Mouse (Mus musculus) hindbrain, embryonic 14.5 days (tissue): ENCODE data around the gene Tmem50a. TPM values are rescaled to one million over a fixed set of nuclear protein-coding genes. Genes with fewer than 3 reads are reported as not detected.

Source experiments
- ATAC-seq: fragments of 200-750 bp; cut with Nextera tagmentation; 2 replicates; pipeline ENCODE4 v1.8.0; 2017; ENCODE audit warnings: moderate number of reproducible peaks, mild to moderate bottlenecking, moderate TSS enrichment, moderate library complexity; ENCODE audit not compliant: low FRiP score
- DNase-seq: peaks from one replicate; pipeline ENCODE4 v3.0.0-alpha.2; 2015; ENCODE audit warnings: low spot score
- H3K27ac ChIP-seq: fragments of 300-500 bp; sonication (generic); 2 replicates; pipeline ENCODE4 v1.5.1; 2014; ENCODE audit warnings: mild to moderate bottlenecking, moderate library complexity
- H3K27me3 ChIP-seq: fragments of 300-500 bp; sonication (generic); 2 replicates; pipeline ENCODE4 v1.6.1; 2014; ENCODE audit warnings: mild to moderate bottlenecking, low read length, mixed read lengths; ENCODE audit not compliant: control insufficient read depth, insufficient read depth
- H3K36me3 ChIP-seq: fragments of 300-500 bp; sonication (generic); replicated peaks from 2 replicates; pipeline ENCODE4 v1.6.1; 2014; ENCODE audit not compliant: control insufficient read depth, insufficient read depth
- H3K4me1 ChIP-seq: fragments of 300-500 bp; sonication (generic); replicated peaks from 2 replicates; pipeline ENCODE4 v1.6.1; 2014; ENCODE audit warnings: antibody characterized with exemption, low read length, mixed read lengths; ENCODE audit not compliant: control insufficient read depth, insufficient read depth
- H3K4me2 ChIP-seq: fragments of 300-500 bp; sonication (generic); replicated peaks from 2 replicates; pipeline ENCODE4 v1.6.1; 2014; ENCODE audit warnings: mild to moderate bottlenecking, moderate library complexity
- H3K4me3 ChIP-seq: fragments of 300-500 bp; sonication (generic); replicated peaks from 2 replicates; pipeline ENCODE4 v1.5.1; 2014; ENCODE audit warnings: mild to moderate bottlenecking, low read length
- H3K9ac ChIP-seq: fragments of 300-500 bp; sonication (generic); 2 replicates; pipeline ENCODE4 v1.6.1; 2014
- H3K9me3 ChIP-seq: fragments of 300-500 bp; sonication (generic); 2 replicates; pipeline ENCODE4 v1.6.1; 2016; ENCODE audit warnings: low read length; ENCODE audit not compliant: control insufficient read depth
- WGBS: fragments of 180-500 bp; shearing (Covaris S2); extraction: QIAGEN DNeasy Blood & Tissue Kit; methylation state at CpG from one replicate; pipeline ENCODE4 v1.1.7; 2014; 5-methylcytosine and 5-hydroxymethylcytosine counted together
- polyA plus RNA-seq: library from polyadenylated mRNA; unstranded; fragments of >200 nt; fragmentation: Nextera tagmentation; extraction: Ambion mirVana; gene quantifications from 2 replicates; pipeline ENCODE4 v1.2.1, GENCODE M21; 2014

Gene Tmem50a
- polyA plus RNA-seq, 1 experiment from 2014 or later, result 203 TPM

GRCm38 (mm10) chr4:134862996-134863395 lies 51.8 kb downstream of the Tmem50a start:
- WGBS, result 84% methylated on average over 7 of the region's 7 CpGs
- Histone ChIP-seq H3K27ac (no peak overlapping the region), H3K36me3 (no peaks in the 10 kb centered on the region), H3K9me3 (no peaks in the 10 kb centered on the region), H3K4me1 (no peaks in the 10 kb centered on the region), H3K4me2 (no peak overlapping the region), H3K27me3 (no peaks in the 10 kb centered on the region), H3K9ac (no peak overlapping the region), H3K4me3 (no peak overlapping the region)
- DNase-seq (no peak), ATAC-seq (no peak)

- Histone ChIP-seq H3K4me1 (no peaks in the 10 kb centered on the region), H3K4me2 (no peak overlapping the region)
Measured at GRCm38 (mm10) chr4:134861884-134862283, 52.9 kb downstream of the Tmem50a start.

GRCm38 (mm10) chr4:134858494-134858893 lies 56.3 kb downstream of the Tmem50a start:
- DNase-seq (no peak), ATAC-seq (no peak)
- WGBS, result 90% methylated on average over 4 of the region's 4 CpGs
- Histone ChIP-seq H3K27me3 (0 out of 2 replicates have a peak, but pooled peaks cover 3% of the 10 kb centered on the region), H3K36me3 (no peaks in the 10 kb centered on the region), H3K4me3 (no peak overlapping the region), H3K9ac (no peak overlapping the region), H3K4me1 (no peaks in the 10 kb centered on the region), H3K9me3 (no peaks in the 10 kb centered on the region), H3K4me2 (no peak overlapping the region), H3K27ac (no peak overlapping the region)

More at GRCm38 (mm10) chr4:134861884-134862283, 52.9 kb downstream of the Tmem50a start:
- no peak overlapping the region for H3K27ac ChIP-seq
- no peak overlapping the region for H3K9ac ChIP-seq
- H3K27me3 ChIP-seq, result no peaks in the 10 kb centered on the region
- DNase-seq, result no peak
- no peaks in the 10 kb centered on the region for H3K9me3 ChIP-seq
- no peaks in the 10 kb centered on the region for H3K36me3 ChIP-seq
- WGBS, result 85% methylated on average over 6 of the region's 6 CpGs
- ATAC-seq, result no peak
- H3K4me3 ChIP-seq, result no peak overlapping the region

DNA sequence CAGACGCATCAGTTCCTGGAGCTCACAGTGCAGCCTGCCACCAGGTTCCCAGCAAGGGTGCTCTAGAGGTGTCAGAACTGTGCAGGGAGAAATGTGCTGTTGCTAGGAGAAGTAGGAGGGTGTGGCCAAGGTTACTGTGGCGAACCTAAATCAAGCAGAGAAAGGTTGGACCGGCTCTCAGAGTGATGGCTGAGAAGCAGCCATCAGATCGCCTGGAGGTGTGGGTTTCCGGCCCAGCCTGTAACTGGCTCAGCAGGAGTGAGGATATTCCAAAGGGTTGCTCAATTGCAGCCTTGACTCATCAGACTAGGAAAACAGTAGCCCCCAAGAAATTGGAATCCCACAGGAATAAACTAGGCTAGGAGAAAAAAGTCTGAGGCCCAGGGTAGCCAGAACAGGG lies 58.3 kb downstream of the Tmem50a start:
- Histone ChIP-seq H3K4me3 (no peak overlapping the region), H3K9me3 (no peaks in the 10 kb centered on the region), H3K4me2 (no peak overlapping the region), H3K27ac (no peak overlapping the region), H3K9ac (no peak overlapping the region), H3K4me1 (peaks cover 4% of the 10 kb centered on the region), H3K36me3 (no peaks in the 10 kb centered on the region), H3K27me3 (0 out of 2 replicates have a peak, but pooled peaks cover 3% of the 10 kb centered on the region)
- WGBS, result 34% methylated on average over 5 of the region's 5 CpGs
- ATAC-seq (no peak), DNase-seq (no peak)

DNA sequence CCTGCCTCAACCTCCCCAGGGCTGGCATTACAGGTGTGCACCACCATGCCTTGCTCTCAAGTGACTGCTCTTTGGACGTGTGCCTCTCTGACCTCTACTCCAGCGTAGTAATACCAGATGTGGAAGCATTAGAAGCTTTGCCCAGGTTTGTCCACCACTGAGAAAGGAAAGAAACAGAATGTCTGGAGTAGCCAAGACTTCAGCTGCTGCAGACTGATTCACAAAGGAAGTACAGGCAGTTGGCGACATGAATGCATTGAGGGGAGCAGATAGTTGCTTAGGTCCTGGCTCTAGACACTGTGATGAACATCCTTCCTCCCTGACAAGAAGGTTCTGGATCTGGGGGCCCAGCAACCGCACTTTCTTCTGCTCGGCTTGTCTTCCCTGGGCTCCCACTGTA lies 58.8 kb downstream of the Tmem50a start:
- Histone ChIP-seq H3K9me3 (no peaks in the 10 kb centered on the region), H3K4me3 (no peak overlapping the region), H3K4me2 (no peak overlapping the region), H3K27ac (no peak overlapping the region), H3K27me3 (0 out of 2 replicates have a peak, but pooled peaks cover 3% of the 10 kb centered on the region), H3K36me3 (no peaks in the 10 kb centered on the region), H3K4me1 (peaks cover 8% of the 10 kb centered on the region), H3K9ac (no peak overlapping the region)
- 69% methylated on average over 5 of the region's 5 CpGs for WGBS
- DNase-seq (no peak), ATAC-seq (no peak)

DNA sequence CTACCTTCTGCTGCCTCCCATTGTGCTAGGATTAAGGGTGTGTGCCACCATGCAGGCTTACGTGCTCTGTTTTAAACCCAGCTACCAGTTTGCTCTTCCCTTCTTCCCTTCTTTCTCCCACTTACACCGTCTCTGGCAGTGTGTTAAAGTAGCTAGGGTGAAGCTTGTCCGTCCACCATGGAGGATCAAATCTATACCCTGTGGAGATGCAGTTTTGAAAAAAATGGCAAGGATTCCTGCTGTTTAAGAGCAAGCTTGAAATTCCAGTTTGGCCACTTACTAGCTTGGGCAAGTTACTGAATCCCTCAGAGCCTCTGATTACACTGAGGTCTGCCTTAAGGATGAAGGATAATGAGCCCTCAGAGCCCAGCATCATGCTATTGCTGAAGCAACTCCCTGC lies 59.5 kb downstream of the Tmem50a start:
- Histone ChIP-seq H3K9ac (no peak overlapping the region), H3K4me3 (no peak overlapping the region), H3K27me3 (0 out of 2 replicates have a peak, but pooled peaks cover 3% of the 10 kb centered on the region), H3K27ac (no peak overlapping the region), H3K36me3 (no peaks in the 10 kb centered on the region), H3K4me2 (no peak overlapping the region), H3K4me1 (peaks cover 15% of the 10 kb centered on the region), H3K9me3 (no peaks in the 10 kb centered on the region)
- no peak for ATAC-seq
- DNase-seq, result no peak
- 60% methylated on average over 3 of the region's 3 CpGs for WGBS

DNA sequence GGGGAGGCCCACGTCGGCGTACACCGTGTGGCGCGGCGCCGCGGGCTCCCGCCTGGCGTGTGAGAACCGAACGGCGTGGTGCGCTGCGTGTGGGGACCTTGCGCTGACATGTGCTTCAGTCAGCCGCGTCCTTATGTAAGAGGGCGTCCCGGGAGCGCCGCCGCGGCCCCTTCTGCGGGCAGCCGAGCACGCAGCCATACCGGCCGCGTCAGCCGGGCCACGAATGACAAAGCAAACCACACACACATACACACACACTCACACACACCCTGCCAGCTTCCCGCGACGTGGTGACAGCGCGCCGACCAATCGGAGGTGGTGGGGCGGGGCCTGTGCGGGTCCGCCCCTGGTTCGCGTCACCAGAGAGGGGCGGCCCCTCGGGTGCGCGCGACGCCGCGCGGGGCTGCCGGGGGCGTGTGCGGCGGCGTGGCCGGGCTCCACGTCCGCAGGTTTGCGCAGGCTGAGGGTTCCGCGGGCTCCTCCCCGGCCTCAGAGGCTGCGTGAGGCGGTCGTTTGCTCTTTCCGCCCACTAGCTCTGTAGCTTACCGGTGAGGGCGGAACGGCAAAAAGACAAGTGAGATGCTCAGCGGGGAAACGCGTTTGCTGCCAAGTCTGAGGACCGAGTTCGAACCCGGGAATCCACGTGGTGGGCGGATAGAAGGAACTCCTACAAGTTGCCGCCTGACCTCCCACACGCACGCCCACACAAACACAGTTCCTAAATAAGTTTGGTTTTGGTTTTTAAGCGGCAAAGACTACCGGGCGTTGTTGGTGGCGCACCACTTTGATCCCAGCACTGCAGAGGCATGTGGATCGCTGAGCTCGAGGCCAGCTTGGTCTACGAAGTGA lies 61.0 kb downstream of the Tmem50a start:
- Histone ChIP-seq H3K4me3 (peak overlapping the region; percentile 83), H3K9me3 (no peaks in the 10 kb centered on the region), H3K4me2 (peak overlapping the region; percentile 76), H3K9ac (peak overlapping the region; percentile 94), H3K36me3 (no peaks in the 10 kb centered on the region), H3K27me3 (0 out of 2 replicates have a peak, but pooled peaks cover 3% of the 10 kb centered on the region), H3K4me1 (peaks cover 21% of the 10 kb centered on the region), H3K27ac (peak overlapping the region; percentile 100)
- WGBS, result 2% methylated on average over 90 of the region's 91 CpGs
- DNase-seq (peak; percentile 94), ATAC-seq (peak; percentile 94)

DNA sequence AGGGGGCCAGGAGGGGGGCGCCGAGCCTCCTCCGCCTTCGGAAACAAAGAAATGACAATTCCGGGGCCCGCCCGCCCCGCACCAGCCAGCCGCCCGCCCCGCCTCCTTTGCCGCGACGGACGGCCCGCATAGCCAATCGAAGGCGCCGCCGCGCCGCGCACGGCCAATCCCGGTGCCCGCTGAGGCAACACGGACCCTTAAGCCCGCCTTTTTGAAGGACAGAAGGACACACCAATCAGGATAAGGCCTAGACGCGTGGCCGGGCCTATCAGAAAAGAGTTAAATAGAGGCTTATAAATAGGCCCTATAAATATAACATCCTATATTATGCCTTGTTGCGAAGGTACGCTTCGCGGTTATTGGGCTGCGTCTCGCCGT lies 61.6 kb downstream of the Tmem50a start, which contains the start of gene Maco1:
Gene Maco1, minus strand, starts transcription at position 87 of the 378 bp plus-strand sequence.
- peaks cover 25% of the 10 kb centered on the region for H3K4me1 ChIP-seq
- peak; percentile 99 for DNase-seq
- 0 out of 2 replicates have a peak, but pooled peaks cover 3% of the 10 kb centered on the region for H3K27me3 ChIP-seq
- H3K4me2 ChIP-seq, result peak within 1 kb of the TSS; percentile 76
- H3K9me3 ChIP-seq, result no peaks in the 10 kb centered on the region
- no peaks in the 10 kb centered on the region for H3K36me3 ChIP-seq
- H3K4me3 ChIP-seq, result peak within 1 kb of the TSS; percentile 83
- under 1% methylated on average over 35 of the region's 38 CpGs for WGBS
- H3K9ac ChIP-seq, result peak within 1 kb of the TSS; percentile 94
- ATAC-seq, result peak; percentile 96
- peak within 1 kb of the TSS; percentile 100 for H3K27ac ChIP-seq

DNA sequence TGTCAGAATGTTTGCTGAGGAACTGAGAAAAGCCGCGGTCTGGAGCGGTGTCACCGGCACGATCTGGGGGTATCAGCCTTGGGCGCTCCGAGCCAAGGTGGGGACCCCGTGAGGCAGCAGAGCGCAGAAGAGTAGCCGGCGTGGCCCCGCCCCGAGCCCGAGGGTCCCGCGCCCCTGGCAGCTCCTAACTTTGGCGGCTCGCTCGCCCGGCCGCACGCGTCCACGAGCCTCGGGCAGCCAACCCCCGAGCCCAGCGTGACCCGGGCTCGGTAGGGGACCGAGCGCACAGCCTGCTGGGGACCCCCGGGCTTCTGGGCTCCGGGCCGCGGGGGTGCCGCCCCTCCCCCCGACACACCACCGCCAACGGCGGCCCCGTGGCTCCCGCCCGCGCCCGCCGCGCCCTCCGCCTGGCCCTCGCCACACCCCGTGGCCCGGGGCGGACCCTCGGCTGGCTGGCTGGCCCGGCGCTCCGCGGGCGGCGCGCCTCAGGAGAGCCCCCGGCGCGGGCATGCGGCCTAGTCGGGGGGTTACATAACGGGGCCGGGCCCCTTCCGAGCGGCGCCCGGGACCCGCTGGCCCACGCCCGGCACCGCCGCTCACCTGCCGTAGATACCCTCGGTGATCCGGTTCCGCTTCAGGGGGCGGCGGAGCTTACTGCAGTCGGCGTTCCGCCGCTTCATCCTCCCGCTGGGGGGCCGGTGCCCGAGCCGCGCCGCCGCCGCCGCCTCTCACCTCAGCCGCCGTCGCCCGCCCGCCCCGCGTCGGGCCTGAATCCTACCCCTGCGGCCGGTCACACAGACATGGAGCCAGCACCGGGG lies 62.2 kb downstream of the Tmem50a start:
- peak; percentile 6; the same call in 1 of the 2 replicates for ATAC-seq
- H3K4me1 ChIP-seq, result peaks cover 26% of the 10 kb centered on the region
- peak overlapping the region; percentile 76 for H3K4me2 ChIP-seq
- under 1% methylated on average over 68 of the region's 106 CpGs for WGBS
- H3K4me3 ChIP-seq, result peak overlapping the region; percentile 83
- H3K27ac ChIP-seq, result peak overlapping the region; percentile 100
- no peak for DNase-seq
- 0 out of 2 replicates have a peak, but pooled peaks cover 3% of the 10 kb centered on the region for H3K27me3 ChIP-seq
- peak overlapping the region; percentile 94 for H3K9ac ChIP-seq
- no peaks in the 10 kb centered on the region for H3K36me3 ChIP-seq
- no peaks in the 10 kb centered on the region for H3K9me3 ChIP-seq
